Mouse (Mus musculus) lung, postnatal 0 days (tissue): ENCODE results near the gene Sapcd1.

ENCODE experiments used
- CTCF ChIP-seq: IDR thresholded peaks from 2 replicates; pipeline ENCODE4 v1.5.1; 2016; ENCODE audit warnings: antibody characterized with exemption, mild to moderate bottlenecking
- EP300 ChIP-seq: IDR thresholded peaks from 2 replicates; pipeline ENCODE4 v1.6.1; 2016; ENCODE audit warnings: antibody characterized with exemption, mild to moderate bottlenecking, control low read depth

DNA sequence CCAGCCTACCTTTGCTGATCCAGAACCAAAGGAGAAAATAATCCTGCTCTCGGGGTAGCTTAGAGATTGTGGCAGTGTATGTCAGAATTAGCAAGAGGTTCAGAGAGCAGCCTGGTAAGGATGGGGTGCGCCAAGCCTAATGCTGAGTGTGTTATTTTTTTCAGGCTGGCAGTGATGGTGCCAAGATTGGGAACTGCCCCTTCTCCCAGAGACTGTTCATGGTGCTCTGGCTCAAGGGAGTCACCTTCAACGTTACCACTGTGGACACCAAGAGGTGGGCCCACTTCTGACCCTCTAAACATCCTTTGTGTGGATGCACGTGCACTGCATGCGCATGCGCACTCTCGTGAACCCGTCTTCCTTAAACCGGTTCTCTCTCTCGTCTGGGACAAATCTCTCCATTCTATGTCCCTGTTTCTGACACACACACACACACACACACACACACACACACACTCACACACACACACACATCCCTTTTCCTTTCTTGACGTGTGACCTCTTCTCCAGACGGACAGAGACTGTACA is 24.5 kb upstream of the Sapcd1 start:
- no peak for TF ChIP-seq CTCF
- TF ChIP-seq EP300, result no peak
